Mouse (Mus musculus) CH12.LX (cell line): Measurements from ENCODE around the gene Vps41.

Experiments used
- MAX ChIP-seq: IDR thresholded peaks from 2 replicates; pipeline ENCODE4 v1.6.1; 2011; ENCODE audit warnings: low read length, improper control_type of control experiment
- NELFE ChIP-seq: IDR thresholded peaks from 2 replicates; pipeline ENCODE4 v1.6.1; 2011; ENCODE audit warnings: low read depth, low read length, improper control_type of control experiment

DNA sequence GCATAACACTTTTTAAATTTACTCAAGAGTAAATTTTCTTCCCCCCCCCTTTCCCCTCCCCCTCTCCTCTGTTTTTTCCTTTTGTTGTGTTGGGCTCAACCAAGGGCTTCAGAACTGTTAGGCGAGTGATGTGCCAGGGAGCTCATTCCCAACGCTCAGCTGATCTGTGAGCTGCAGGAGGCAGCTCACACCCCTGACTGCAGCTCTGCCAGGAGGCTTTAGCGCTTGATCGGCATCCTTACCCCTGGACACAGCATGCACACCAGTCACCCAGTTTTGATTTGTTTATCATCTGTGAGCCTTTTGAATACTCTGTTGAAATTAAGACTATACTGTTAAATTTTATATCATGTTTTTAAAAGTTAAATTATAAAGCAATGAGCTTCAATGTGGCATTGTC is 123.3 kb downstream of the Vps41 start:
- TF ChIP-seq MAX (no peak), NELFE (no peak)
